Mouse (Mus musculus) effector memory CD4-positive, alpha-beta T cell, adult 5 months (primary cell): ENCODE results near the gene Fam163b. TPM values are rescaled to one million over a fixed set of nuclear protein-coding genes. Genes with fewer than 3 reads are reported as not detected.

Experiments
- polyA plus RNA-seq: library from polyadenylated mRNA; unstranded; fragments of 100-300 nt; shearing (Covaris generic); gene quantifications from one replicate; pipeline ENCODE4 v1.2.1, GENCODE M21; 2017

Gene Fam163b
- not detected for polyA plus RNA-seq

GRCm38 (mm10) chr2:27141950-27142693 lies at the start of gene Fam163b:
Fam163b (minus strand) TSS chr2:27142491.

GRCm38 (mm10) chr2:27164796-27165590 lies 22.7 kb upstream of the Fam163b start, which contains the start of gene Dbh:
Dbh (plus strand) TSS chr2:27165233.

GRCm38 (mm10) chr2:27079152-27079584 lies 63.1 kb downstream of the Fam163b start, which contains the start of gene Adamtsl2:
Adamtsl2 (plus strand) TSS chr2:27079379.

GRCm38 (mm10) chr2:27071978-27072377 lies 70.3 kb downstream of the Fam163b start, which contains the start of gene Mymk:
Mymk (minus strand) TSS chr2:27072179.

Other genes with a start within 250 kb of the Fam163b start
- 27.7 TPM for gene Surf6, start 239.6 kb downstream of the Fam163b start, polyA plus RNA-seq
- gene Med22, start 231.8 kb downstream of the Fam163b start, polyA plus RNA-seq = 18.0 TPM
- gene Rpl7a, start 231.7 kb downstream of the Fam163b start, polyA plus RNA-seq = 306 TPM
- 65.3 TPM for gene Surf2, start 226.1 kb downstream of the Fam163b start, polyA plus RNA-seq
- 73.2 TPM for gene Surf1, start 226.0 kb downstream of the Fam163b start, polyA plus RNA-seq
- gene Surf4, start 208.6 kb downstream of the Fam163b start, polyA plus RNA-seq = 135 TPM
- 0.32 TPM for gene Stkld1, start 208.4 kb downstream of the Fam163b start, polyA plus RNA-seq
- gene Rexo4, start 178.1 kb downstream of the Fam163b start, polyA plus RNA-seq = 35.2 TPM
- not detected for gene Adamts13, start 169.1 kb downstream of the Fam163b start, polyA plus RNA-seq
- gene Cacfd1, start 132.6 kb downstream of the Fam163b start, polyA plus RNA-seq = 20.1 TPM
- 3.0 TPM for gene Slc2a6, start 114.5 kb downstream of the Fam163b start, polyA plus RNA-seq
- not detected for gene Mymk, start 70.3 kb downstream of the Fam163b start, polyA plus RNA-seq
- gene Adamtsl2, start 63.1 kb downstream of the Fam163b start, polyA plus RNA-seq = 0.44 TPM
- gene Dbh, start 22.7 kb upstream of the Fam163b start, polyA plus RNA-seq = not detected
- gene Sardh, start 105.8 kb upstream of the Fam163b start, polyA plus RNA-seq = 0.36 TPM